ENCODE assay signal across 8 mouse cellular contexts in genomic region chr12:17000628-17001027, GRCm38 (mm10). TPM values are rescaled to one million over a fixed set of nuclear protein-coding genes. Genes with fewer than 3 reads are reported as not detected.
A peak's percentile ranks its signal among the peaks of the same experiment; 100 is the strongest.
DNase-seq lines count a peak whose midpoint lies in the region; ATAC-seq and TF ChIP-seq lines count a peak whose summit lies in the region.

No protein-coding gene starts in this region.

- peak overlapping the region; percentile 88 for H3K4me3 ChIP-seq in E14TG2a.4 (replicated peaks; ENCODE audit: low read length)

- no peak for TF ChIP-seq CTCF in E14TG2a.4 (conservative IDR thresholded peaks at IDR 0.05; ENCODE audit: low read length)

- peaks cover 25% of the 10 kb centered on the region for H3K36me3 ChIP-seq in E14TG2a.4 (ENCODE audit: insufficient read depth, low read length)

- ATAC-seq in megakaryocyte, adult 5-6 weeks (ENCODE audit: poor library complexity, severe bottlenecking): peak; percentile 51

- peak; percentile 22 to 28 for DNase-seq in heart, adult 9 months (ENCODE audit: low spot score in 2 of 2)
- no peak for DNase-seq in heart, postnatal 14 days
- DNase-seq in induced T-regulatory cell, adult 2 months (ENCODE audit: low read depth): peak; percentile 57
- no peak for DNase-seq in adrenal gland, postnatal 4 days (ENCODE audit: low spot score in 2 of 2)
- DNase-seq in kidney, postnatal 36 days: no peak
- DNase-seq in embryo, embryonic 10.5 days (ENCODE audit: low spot score): no peak

- intact Hi-C loops in heart, postnatal 14 days (cut with DNase I): no loop called here

- H3K27me3 ChIP-seq in E14TG2a.4 (ENCODE audit: insufficient read depth, low read length): no peaks in the 10 kb centered on the region; the same call in 1 of the 2 replicates

- H3K9me3 ChIP-seq in E14TG2a.4 (ENCODE audit: low read length): no peaks in the 10 kb centered on the region

- H3K4me1 ChIP-seq in E14TG2a.4 (replicated peaks; ENCODE audit: low read depth, low read length): peaks cover 39% of the 10 kb centered on the region

RNA-seq across cellular contexts. Expression of gene Pqlc3, which starts 0.4 kb away (rescaled TPM):
- total RNA-seq in heart, postnatal 14 days (2021): 1 to 10 TPM; 2.9 to 3.3 TPM
- 260 and 273 TPM in 2 replicates for total RNA-seq in megakaryocyte, adult 5-6 weeks (2015)
- 130 and 134 TPM in 2 replicates for total RNA-seq in megakaryocyte, adult 5-6 weeks (2017)
- total RNA-seq in adrenal gland, postnatal 4 days (2021): 1 to 10 TPM; 4.4 to 5.7 TPM

RNA-seq across cellular contexts. Expression of gene 2410004P03Rik, which starts 10.9 kb away (rescaled TPM):
- total RNA-seq in heart, postnatal 14 days (2021): under 1 TPM in 1 of 2 experiments, not detected in 1; 0.50 TPM
- total RNA-seq in megakaryocyte, adult 5-6 weeks (2015): 0.25 and 0.34 TPM in 2 replicates
- 0.26 and 0.41 TPM in 2 replicates for total RNA-seq in megakaryocyte, adult 5-6 weeks (2017)
- total RNA-seq in adrenal gland, postnatal 4 days (2021): not detected

Comparison
In these comparisons a context has a peak if more than half of its experiments do, and no peak if none do; other contexts are left out.
1. DNase-seq: peak in heart, adult 9 months (2 of 2) and induced T-regulatory cell, adult 2 months (single experiment); none in heart, postnatal 14 days (0 of 2), adrenal gland, postnatal 4 days (0 of 2), kidney, postnatal 36 days (0 of 2) and embryo, embryonic 10.5 days (single experiment).
2. RNA of gene Pqlc3, which starts 0.4 kb away (total RNA-seq): 130 to 273 TPM in megakaryocyte, adult 5-6 weeks; 4.4 to 5.7 TPM in adrenal gland, postnatal 4 days and 2.9 to 3.3 TPM in heart, postnatal 14 days; every median in the first group is over 10 times any median in the second.